Mouse (Mus musculus) neural tube, embryonic 10.5 days (tissue): ENCODE measurements around the gene Tada1.

ENCODE experiments used
- DNase-seq: peaks from one replicate; pipeline ENCODE4 v3.0.0-alpha.2; 2017; ENCODE audit warnings: low spot score; ENCODE audit errors: extremely low spot score

The Tada1 gene

GRCm38 (mm10) chr1:166379013-166379629 lies at the start of gene Tada1:
TSS of gene Tada1 (plus strand) at chr1:166379097.
- peak; percentile 99 for DNase-seq

- no peak for DNase-seq
Observed at GRCm38 (mm10) chr1:166330752-166331151, 48.1 kb upstream of the Tada1 start.

GRCm38 (mm10) chr1:166339110-166339509 lies 39.8 kb upstream of the Tada1 start:
- no peak for DNase-seq

- no peak for DNase-seq
Observed at GRCm38 (mm10) chr1:166342060-166342459, 36.8 kb upstream of the Tada1 start.

GRCm38 (mm10) chr1:166342539-166342938 lies 36.4 kb upstream of the Tada1 start:
- no peak for DNase-seq

GRCm38 (mm10) chr1:166343586-166343985 lies 35.3 kb upstream of the Tada1 start:
- no peak for DNase-seq

GRCm38 (mm10) chr1:166344300-166345077 lies 34.4 kb upstream of the Tada1 start:
- no peak for DNase-seq

GRCm38 (mm10) chr1:166345602-166346001 lies 33.3 kb upstream of the Tada1 start:
- no peak for DNase-seq

- DNase-seq = no peak
Observed at GRCm38 (mm10) chr1:166346906-166347305, 32.0 kb upstream of the Tada1 start.

- DNase-seq = no peak
Observed at GRCm38 (mm10) chr1:166349341-166349740, 29.6 kb upstream of the Tada1 start.

GRCm38 (mm10) chr1:166349751-166350150 lies 29.1 kb upstream of the Tada1 start:
- peak; percentile 30 for DNase-seq

GRCm38 (mm10) chr1:166360157-166360855 lies 18.6 kb upstream of the Tada1 start:
- peak; percentile 91 for DNase-seq

GRCm38 (mm10) chr1:166360896-166361295 lies 18.0 kb upstream of the Tada1 start:
- DNase-seq = no peak

GRCm38 (mm10) chr1:166361842-166362241 lies 17.1 kb upstream of the Tada1 start:
- DNase-seq = no peak

GRCm38 (mm10) chr1:166362659-166363058 lies 16.2 kb upstream of the Tada1 start:
- no peak for DNase-seq

- DNase-seq = no peak
Observed at GRCm38 (mm10) chr1:166363122-166363521, 15.8 kb upstream of the Tada1 start.

GRCm38 (mm10) chr1:166377171-166377570 lies 1.7 kb upstream of the Tada1 start:
- no peak for DNase-seq

GRCm38 (mm10) chr1:166378431-166379012 lies 375 bp upstream of the Tada1 start:
- no peak for DNase-seq

GRCm38 (mm10) chr1:166379630-166380231 lies 834 bp downstream of the Tada1 start:
- peak; percentile 76 for DNase-seq

GRCm38 (mm10) chr1:166381336-166381735 lies 2.4 kb downstream of the Tada1 start:
- no peak for DNase-seq

GRCm38 (mm10) chr1:166381821-166382220 lies 2.9 kb downstream of the Tada1 start:
- DNase-seq = no peak
